Mouse (Mus musculus) hindbrain, embryonic 15.5 days (tissue): ENCODE results near the gene Cenpp. TPM values are rescaled to one million over a fixed set of nuclear protein-coding genes. Genes with fewer than 3 reads are reported as not detected.

Source experiments
- ATAC-seq: fragments of 200-750 bp; cut with Nextera tagmentation; 2 replicates; pipeline ENCODE4 v1.8.0; 2017; ENCODE audit warnings: low read depth, moderate number of reproducible peaks, moderate TSS enrichment; ENCODE audit not compliant: low FRiP score
- H3K27ac ChIP-seq: fragments of 300-500 bp; sonication (generic); replicated peaks from 2 replicates; pipeline ENCODE4 v1.5.1; 2015; ENCODE audit warnings: mild to moderate bottlenecking, inconsistent platforms
- H3K27me3 ChIP-seq: fragments of 300-500 bp; sonication (generic); 2 replicates; pipeline ENCODE4 v1.6.1; 2015; ENCODE audit warnings: control low read depth, inconsistent platforms
- H3K36me3 ChIP-seq: fragments of 300-500 bp; sonication (generic); 2 replicates; pipeline ENCODE4 v1.6.1; 2015; ENCODE audit warnings: control low read depth, inconsistent platforms
- H3K4me1 ChIP-seq: fragments of 300-500 bp; sonication (generic); replicated peaks from 2 replicates; pipeline ENCODE4 v1.6.1; 2015; ENCODE audit warnings: control low read depth, inconsistent platforms
- H3K4me2 ChIP-seq: fragments of 300-500 bp; sonication (generic); 2 replicates; pipeline ENCODE4 v1.6.1; 2015; ENCODE audit warnings: moderate library complexity, mild to moderate bottlenecking, inconsistent platforms
- H3K4me3 ChIP-seq: fragments of 300-500 bp; sonication (generic); 2 replicates; pipeline ENCODE4 v1.5.1; 2015; ENCODE audit warnings: mild to moderate bottlenecking, inconsistent platforms
- H3K9ac ChIP-seq: fragments of 300-500 bp; sonication (generic); 2 replicates; pipeline ENCODE4 v1.6.1; 2015; ENCODE audit warnings: inconsistent platforms
- H3K9me3 ChIP-seq: fragments of 300-500 bp; sonication (generic); 2 replicates; pipeline ENCODE4 v1.6.1; 2016; ENCODE audit warnings: control low read depth, inconsistent platforms
- WGBS: fragments of 180-500 bp; shearing (Covaris S2); methylation state at CpG from one replicate; pipeline ENCODE4 v1.1.7; 2015; 5-methylcytosine and 5-hydroxymethylcytosine counted together
- polyA plus RNA-seq: library from polyadenylated mRNA; unstranded; fragments of >200 nt; fragmentation: Nextera tagmentation; extraction: Ambion mirVana; gene quantifications from 2 replicates; pipeline ENCODE4 v1.2.1, GENCODE M21; 2015

The Cenpp gene
- polyA plus RNA-seq, 1 experiment from 2014 or later = 7.1 TPM

DNA sequence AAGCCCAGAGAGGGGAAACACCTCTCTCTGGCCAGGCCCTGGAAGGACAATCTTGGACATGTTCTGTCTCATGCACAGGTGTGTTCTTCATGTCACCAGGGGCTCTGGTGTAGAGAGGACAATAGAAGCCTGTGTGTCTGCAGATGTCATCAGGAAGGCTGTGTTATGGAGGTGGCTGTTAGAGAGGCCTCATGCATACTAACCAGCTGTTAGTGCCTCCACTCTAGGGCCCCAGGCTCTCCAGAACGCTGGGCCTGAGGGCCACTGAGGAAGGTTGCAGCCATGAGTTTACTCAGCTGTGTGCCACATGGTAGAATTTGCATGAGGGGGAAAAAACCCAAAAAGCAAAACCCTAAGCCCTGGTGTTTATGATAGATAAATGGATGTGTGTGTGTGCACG is 185.0 kb downstream of the Cenpp start:
- Histone ChIP-seq H3K9me3 (no peaks in the 10 kb centered on the region), H3K4me3 (no peak overlapping the region), H3K4me1 (no peaks in the 10 kb centered on the region), H3K36me3 (peaks cover 23% of the 10 kb centered on the region), H3K4me2 (no peak overlapping the region), H3K27me3 (no peaks in the 10 kb centered on the region), H3K9ac (no peak overlapping the region), H3K27ac (no peak overlapping the region)
- ATAC-seq = no peak
- WGBS = 74% methylated on average over 2 of the region's 2 CpGs

DNA sequence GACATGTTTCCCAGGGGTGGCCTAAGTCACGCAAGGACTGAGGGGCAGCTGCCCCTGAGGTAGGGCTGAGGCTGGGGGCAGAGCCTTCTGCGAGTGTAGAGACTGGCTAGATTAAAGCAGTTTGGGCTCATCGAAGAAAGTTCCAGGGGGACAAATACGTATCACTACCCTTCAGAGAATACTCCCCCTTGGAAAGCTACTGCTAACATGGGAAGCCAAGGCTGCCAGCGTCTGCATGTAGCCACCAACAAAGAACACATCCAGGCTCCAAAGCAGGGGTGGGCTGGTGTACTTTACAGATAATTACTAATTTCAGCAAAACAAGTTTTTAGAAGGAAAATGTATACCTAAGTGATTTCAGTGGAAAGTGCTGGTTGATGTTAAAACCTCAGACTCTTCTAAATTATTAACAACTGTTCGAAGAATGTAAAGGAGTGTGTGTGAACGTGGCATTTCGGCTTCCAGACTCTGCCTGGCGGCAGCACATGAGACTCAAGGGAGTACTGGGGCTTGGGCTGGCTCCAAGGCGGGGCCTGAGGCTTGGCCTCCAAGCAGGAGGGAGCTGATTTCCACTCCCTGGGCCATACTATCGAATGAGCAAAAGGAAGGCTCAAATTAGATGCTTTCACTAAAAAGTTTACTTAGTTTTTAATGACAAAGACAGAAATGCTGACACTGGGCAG is 186.1 kb downstream of the Cenpp start:
- no peak for ATAC-seq
- H3K4me3 ChIP-seq = no peak overlapping the region
- no peaks in the 10 kb centered on the region for H3K4me1 ChIP-seq
- H3K9ac ChIP-seq = no peak overlapping the region
- no peaks in the 10 kb centered on the region for H3K9me3 ChIP-seq
- H3K36me3 ChIP-seq = peaks cover 33% of the 10 kb centered on the region
- WGBS = 77% methylated on average over 11 of the region's 11 CpGs
- no peak overlapping the region for H3K4me2 ChIP-seq
- H3K27ac ChIP-seq = no peak overlapping the region
- H3K27me3 ChIP-seq = no peaks in the 10 kb centered on the region

DNA sequence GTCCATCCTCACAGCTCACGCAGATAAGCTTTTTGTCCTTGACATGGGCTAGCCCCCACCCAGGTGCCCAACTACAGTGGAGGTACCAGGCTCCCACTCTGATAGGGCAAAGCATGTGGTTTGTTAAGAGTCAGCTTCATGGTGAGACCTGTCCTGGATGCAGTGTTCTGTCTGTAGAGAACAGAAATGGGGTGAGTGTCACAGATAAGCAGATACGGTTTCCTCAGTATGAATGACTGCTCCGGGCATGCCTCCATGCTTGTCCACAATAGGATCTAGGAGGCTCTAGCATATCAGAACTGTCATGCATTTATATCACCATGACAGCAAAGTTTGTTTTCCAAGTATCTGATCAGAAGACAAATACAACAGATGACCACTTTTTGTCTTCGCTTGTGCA is 186.7 kb downstream of the Cenpp start:
- no peaks in the 10 kb centered on the region for H3K4me1 ChIP-seq
- WGBS = 95% methylated on average over 4 of the region's 4 CpGs
- H3K9ac ChIP-seq = no peak overlapping the region
- no peak overlapping the region for H3K27ac ChIP-seq
- no peaks in the 10 kb centered on the region for H3K9me3 ChIP-seq
- peaks cover 38% of the 10 kb centered on the region for H3K36me3 ChIP-seq
- no peak for ATAC-seq
- no peak overlapping the region for H3K4me3 ChIP-seq
- no peaks in the 10 kb centered on the region for H3K27me3 ChIP-seq
- no peak overlapping the region for H3K4me2 ChIP-seq

DNA sequence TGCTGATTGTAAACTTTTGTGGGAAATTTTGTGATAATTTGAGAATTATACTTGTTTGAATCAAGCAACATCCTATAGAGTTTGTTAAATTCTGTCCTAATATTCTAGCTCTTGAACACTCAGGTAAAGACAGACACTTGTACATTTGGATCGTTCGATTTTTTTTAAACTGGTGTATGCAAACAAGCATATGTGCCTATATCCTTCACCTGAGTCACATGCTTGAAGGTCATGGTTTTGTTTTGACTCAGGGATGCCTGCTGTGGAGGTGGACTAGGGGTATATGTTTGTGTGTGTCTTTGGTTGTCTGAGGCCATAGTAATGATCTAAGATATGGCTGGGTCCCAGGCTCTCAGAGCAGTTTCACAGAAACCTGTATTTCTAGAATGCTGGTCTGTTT is 189.7 kb downstream of the Cenpp start:
- Histone ChIP-seq H3K4me3 (no peak overlapping the region), H3K9me3 (no peaks in the 10 kb centered on the region), H3K27me3 (no peaks in the 10 kb centered on the region), H3K4me2 (no peak overlapping the region), H3K36me3 (peaks cover 42% of the 10 kb centered on the region), H3K4me1 (no peaks in the 10 kb centered on the region), H3K9ac (no peak overlapping the region), H3K27ac (no peak overlapping the region)
- ATAC-seq = no peak
- 98% methylated on average over 2 of the region's 2 CpGs for WGBS

DNA sequence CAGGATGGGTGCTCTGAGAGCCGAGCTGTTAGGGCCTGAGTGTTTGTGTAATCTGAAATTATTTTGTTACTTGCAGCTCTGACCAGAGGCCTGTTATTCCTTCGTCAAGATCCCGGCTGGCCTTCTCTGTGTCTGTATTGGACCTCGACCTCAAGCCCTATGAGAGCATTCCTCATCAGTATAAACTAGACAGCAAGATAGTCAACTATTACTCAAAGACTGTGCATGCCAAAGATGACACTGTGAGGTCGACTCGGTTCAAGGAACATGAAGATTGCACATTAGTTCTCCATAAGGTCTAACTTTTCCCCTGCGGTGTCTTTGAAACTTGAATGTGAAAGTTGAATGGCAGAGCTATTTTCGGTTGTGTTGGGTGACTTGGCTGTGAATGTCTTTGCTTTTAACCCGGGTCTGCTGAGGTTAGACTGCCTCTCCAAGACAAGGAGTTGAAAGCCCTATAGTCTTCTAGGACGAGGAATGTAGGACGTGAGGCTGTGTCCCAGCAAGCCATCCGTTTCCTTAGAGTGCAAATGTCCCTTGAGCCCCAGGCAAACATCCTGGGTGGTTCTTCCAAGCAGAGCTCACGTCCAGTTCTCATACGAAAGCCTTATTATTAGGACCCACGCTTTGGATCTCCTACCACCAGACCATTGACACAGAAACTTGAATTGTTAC is 191.0 kb downstream of the Cenpp start:
- no peaks in the 10 kb centered on the region for H3K9me3 ChIP-seq
- WGBS = 72% methylated on average over 15 of the region's 15 CpGs
- H3K9ac ChIP-seq = no peak overlapping the region
- H3K4me3 ChIP-seq = no peak overlapping the region
- no peak overlapping the region for H3K4me2 ChIP-seq
- H3K4me1 ChIP-seq = no peaks in the 10 kb centered on the region
- H3K27ac ChIP-seq = peak overlapping the region; percentile 32; the same call in 1 of the 2 replicates
- H3K27me3 ChIP-seq = no peaks in the 10 kb centered on the region
- H3K36me3 ChIP-seq = peaks cover 42% of the 10 kb centered on the region
- no peak for ATAC-seq

DNA sequence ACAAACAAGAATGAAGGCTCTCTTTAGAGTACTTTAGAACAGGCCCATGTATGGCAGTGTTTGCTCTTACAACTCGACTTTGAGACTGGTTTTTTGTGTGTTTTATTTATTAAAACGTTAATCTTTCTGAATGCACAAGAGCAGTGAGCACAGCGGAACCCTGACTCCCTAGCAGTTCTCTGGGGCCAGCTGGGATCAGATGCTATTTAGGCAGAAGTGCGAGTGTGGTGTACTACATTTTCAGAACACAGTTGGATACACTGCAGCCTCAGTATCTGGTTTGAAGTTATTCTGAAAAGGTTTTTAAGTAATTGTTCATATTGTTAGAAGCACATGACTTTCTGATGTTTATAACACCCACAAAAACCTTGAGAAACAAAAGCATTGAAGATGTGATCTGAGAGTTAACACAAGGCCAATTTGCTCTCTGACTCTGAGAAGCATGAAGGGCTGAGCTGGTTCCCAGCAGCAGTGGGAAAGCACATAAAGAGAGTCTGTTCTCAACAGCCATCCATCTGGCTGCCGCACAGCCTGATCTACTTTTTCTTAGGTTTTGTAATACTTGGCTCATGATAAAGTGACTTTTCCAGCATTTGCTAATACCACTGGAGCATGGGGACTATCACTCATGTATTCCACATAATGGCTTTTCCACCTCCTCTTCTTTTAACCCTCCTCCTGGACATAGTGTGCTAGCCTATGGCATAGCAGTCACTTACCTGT is 191.7 kb downstream of the Cenpp start:
- H3K27ac ChIP-seq = peak overlapping the region; percentile 32; the same call in 1 of the 2 replicates
- H3K36me3 ChIP-seq = peaks cover 41% of the 10 kb centered on the region
- 73% methylated on average over 5 of the region's 5 CpGs for WGBS
- no peaks in the 10 kb centered on the region for H3K4me1 ChIP-seq
- H3K9ac ChIP-seq = no peak overlapping the region
- H3K9me3 ChIP-seq = no peaks in the 10 kb centered on the region
- H3K27me3 ChIP-seq = no peaks in the 10 kb centered on the region
- ATAC-seq = no peak
- H3K4me2 ChIP-seq = no peak overlapping the region
- H3K4me3 ChIP-seq = no peak overlapping the region

DNA sequence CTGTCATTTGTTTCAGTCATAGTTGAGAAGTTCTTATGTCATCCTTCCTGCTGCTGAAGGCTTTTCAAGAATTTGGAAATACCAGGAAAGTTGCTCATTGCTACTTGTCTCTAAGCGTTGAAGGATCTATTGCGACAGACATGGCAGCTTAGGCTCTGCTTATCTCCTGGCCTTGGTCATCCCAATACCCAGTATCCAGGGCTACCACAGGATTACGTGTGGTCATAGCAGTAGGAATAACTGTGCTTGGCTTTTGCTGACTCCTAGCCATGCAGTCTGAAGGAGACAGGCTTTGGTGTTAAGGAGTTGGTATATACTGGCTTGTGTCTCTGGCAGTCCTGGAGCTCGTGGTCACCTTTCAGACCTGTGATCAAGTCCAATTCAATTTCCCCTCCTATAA is 192.3 kb downstream of the Cenpp start:
- H3K27ac ChIP-seq = no peak overlapping the region; the same call in 1 of the 2 replicates
- no peak overlapping the region for H3K4me3 ChIP-seq
- no peak overlapping the region for H3K4me2 ChIP-seq
- no peaks in the 10 kb centered on the region for H3K4me1 ChIP-seq
- H3K9me3 ChIP-seq = no peaks in the 10 kb centered on the region
- H3K27me3 ChIP-seq = no peaks in the 10 kb centered on the region
- ATAC-seq = no peak
- H3K36me3 ChIP-seq = peaks cover 37% of the 10 kb centered on the region
- 89% methylated on average over 4 of the region's 4 CpGs for WGBS
- no peak overlapping the region for H3K9ac ChIP-seq

DNA sequence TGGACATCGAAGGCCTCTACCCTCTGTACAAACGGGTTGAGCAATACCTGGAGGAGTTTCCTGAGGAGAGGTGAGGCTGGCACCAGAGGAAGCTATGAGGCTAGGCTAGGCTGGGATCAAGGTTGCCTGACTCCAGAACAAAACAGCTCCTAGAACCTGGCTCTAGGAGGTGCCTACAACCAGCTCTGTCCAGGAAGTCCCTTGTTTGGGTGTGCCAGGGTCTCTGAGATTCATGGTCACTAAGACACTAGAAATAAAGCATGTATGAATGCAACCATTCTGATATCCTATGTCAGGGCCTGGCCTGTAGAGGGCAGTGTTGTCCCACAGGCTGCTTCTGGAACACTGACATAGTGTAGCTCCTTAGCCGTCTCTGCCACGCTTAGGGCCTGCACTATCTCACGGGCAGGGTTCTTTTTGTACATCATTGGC is 203.3 kb downstream of the Cenpp start:
- Histone ChIP-seq H3K9me3 (no peaks in the 10 kb centered on the region), H3K4me1 (no peaks in the 10 kb centered on the region), H3K4me2 (no peak overlapping the region), H3K27ac (no peak overlapping the region), H3K27me3 (no peaks in the 10 kb centered on the region), H3K9ac (no peak overlapping the region), H3K36me3 (peaks cover 31% of the 10 kb centered on the region), H3K4me3 (no peak overlapping the region)
- WGBS = 41% methylated on average over 5 of the region's 5 CpGs
- ATAC-seq = peak; percentile 83

DNA sequence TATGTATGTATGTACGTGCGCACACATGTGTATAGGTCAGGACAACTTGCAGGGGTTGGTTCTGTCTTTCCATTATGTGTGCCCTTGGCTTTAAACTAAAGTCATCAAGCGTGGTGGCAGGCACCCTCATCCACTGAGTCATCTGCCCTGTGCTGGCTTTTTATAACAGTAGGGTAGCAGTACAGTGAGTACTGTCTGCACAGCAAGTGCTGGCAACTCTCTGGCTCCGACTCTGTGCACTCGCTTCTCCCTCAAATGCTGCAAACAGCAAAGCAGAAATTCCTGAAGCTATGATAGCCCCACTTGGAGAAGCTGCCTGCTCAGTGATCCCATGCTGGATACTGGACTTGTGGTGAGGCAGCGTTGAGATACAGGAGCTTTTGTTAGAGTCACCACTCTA is 208.1 kb downstream of the Cenpp start:
- H3K9me3 ChIP-seq = no peaks in the 10 kb centered on the region
- WGBS = 93% methylated on average over 6 of the region's 6 CpGs

DNA sequence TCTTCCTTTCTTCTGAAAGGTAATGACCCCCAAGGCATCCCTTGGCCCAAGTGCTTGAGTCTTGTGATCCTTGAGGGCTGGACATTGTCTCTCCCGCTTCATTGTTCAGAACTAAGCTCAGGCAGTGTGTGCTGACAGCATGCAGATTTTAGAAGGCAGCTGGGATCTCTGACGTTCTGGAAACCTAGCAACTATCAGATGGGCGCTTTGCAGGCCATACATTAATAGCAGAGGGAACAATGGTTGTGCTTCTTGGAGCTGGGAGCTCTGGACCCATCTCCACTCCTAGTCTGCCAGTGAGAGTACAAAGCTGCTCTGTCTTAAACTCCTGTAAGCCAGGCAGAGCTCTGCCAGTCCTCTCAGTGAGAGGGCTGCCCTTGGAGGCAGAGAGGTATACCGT is 216.4 kb downstream of the Cenpp start:
- ATAC-seq = no peak
- WGBS = 78% methylated on average over 4 of the region's 4 CpGs

More for the DNA sequence above, 208.1 kb downstream of the Cenpp start:
- Histone ChIP-seq H3K27me3 (no peaks in the 10 kb centered on the region), H3K4me1 (no peaks in the 10 kb centered on the region), H3K36me3 (peaks cover 26% of the 10 kb centered on the region), H3K27ac (no peak overlapping the region), H3K4me2 (no peak overlapping the region), H3K9ac (no peak overlapping the region), H3K4me3 (no peak overlapping the region)
- ATAC-seq = no peak

DNA sequence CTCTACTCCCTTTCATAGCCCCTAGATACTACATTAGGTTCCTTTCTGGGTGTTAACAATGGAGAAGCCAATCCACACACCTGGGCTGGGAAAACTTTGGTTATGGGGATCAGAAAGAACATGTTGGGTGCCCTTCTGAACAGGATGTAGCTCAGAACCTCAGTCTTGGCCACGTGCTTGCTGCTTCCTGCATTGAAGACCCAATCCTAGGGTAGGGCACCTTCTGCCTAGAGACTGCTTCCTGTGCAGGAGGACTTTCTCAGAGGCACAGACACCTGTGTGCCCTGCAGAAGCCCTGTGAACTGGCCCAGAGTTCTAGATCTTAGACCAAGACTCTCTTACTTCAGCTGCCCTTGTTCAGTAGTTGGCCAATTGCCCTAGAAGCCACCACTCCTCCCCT is 216.8 kb downstream of the Cenpp start:
- ATAC-seq = no peak
- WGBS = 100% methylated on average over 1 of the region's 1 CpGs
- H3K27me3 ChIP-seq = no peaks in the 10 kb centered on the region
- no peak overlapping the region for H3K4me2 ChIP-seq
- no peak overlapping the region for H3K27ac ChIP-seq
- H3K4me1 ChIP-seq = no peaks in the 10 kb centered on the region
- no peaks in the 10 kb centered on the region for H3K9me3 ChIP-seq
- H3K9ac ChIP-seq = no peak overlapping the region
- no peak overlapping the region for H3K4me3 ChIP-seq
- H3K36me3 ChIP-seq = peaks cover 40% of the 10 kb centered on the region

More for the DNA sequence above, 216.4 kb downstream of the Cenpp start:
- H3K9me3 ChIP-seq = no peaks in the 10 kb centered on the region
- no peak overlapping the region for H3K27ac ChIP-seq
- no peaks in the 10 kb centered on the region for H3K4me1 ChIP-seq
- peaks cover 40% of the 10 kb centered on the region for H3K36me3 ChIP-seq
- no peak overlapping the region for H3K9ac ChIP-seq
- no peak overlapping the region for H3K4me3 ChIP-seq
- no peak overlapping the region for H3K4me2 ChIP-seq
- no peaks in the 10 kb centered on the region for H3K27me3 ChIP-seq
